Mouse (Mus musculus) heart, embryonic 11.5 days (tissue): Measurements from ENCODE around the gene Adcy5. TPM values are rescaled to one million over a fixed set of nuclear protein-coding genes. Genes with fewer than 3 reads are reported as not detected.

Experiments
- ATAC-seq: fragments of 200-750 bp; cut with Nextera tagmentation; replicated peaks from 2 replicates; pipeline ENCODE4 v1.8.0; 2017; ENCODE audit warnings: moderate library complexity; ENCODE audit not compliant: insufficient number of reproducible peaks, low FRiP score, low TSS enrichment
- H3K27ac ChIP-seq: fragments of 300-500 bp; sonication (generic); 2 replicates; pipeline ENCODE4 v1.5.1; 2014; ENCODE audit warnings: mild to moderate bottlenecking, low read depth, low read length
- H3K27me3 ChIP-seq: fragments of 300-500 bp; sonication (generic); 2 replicates; pipeline ENCODE4 v1.6.1; 2014; ENCODE audit warnings: mild to moderate bottlenecking, low read length, mixed read lengths; ENCODE audit not compliant: control insufficient read depth, insufficient read depth
- H3K36me3 ChIP-seq: fragments of 300-500 bp; sonication (generic); 2 replicates; pipeline ENCODE4 v1.6.1; 2014; ENCODE audit warnings: mild to moderate bottlenecking, low read length, moderate library complexity, mixed read lengths; ENCODE audit not compliant: control insufficient read depth, insufficient read depth
- H3K4me1 ChIP-seq: fragments of 300-500 bp; sonication (generic); 2 replicates; pipeline ENCODE4 v1.6.1; 2014; ENCODE audit warnings: low read length; ENCODE audit not compliant: control insufficient read depth, insufficient read depth
- H3K4me2 ChIP-seq: fragments of 300-500 bp; sonication (generic); 2 replicates; pipeline ENCODE4 v1.6.1; 2014; ENCODE audit warnings: mild to moderate bottlenecking, moderate library complexity
- H3K4me3 ChIP-seq: fragments of 300-500 bp; sonication (generic); 2 replicates; pipeline ENCODE4 v1.5.1; 2014; ENCODE audit warnings: low read depth, low read length
- H3K9ac ChIP-seq: fragments of 300-500 bp; sonication (generic); 2 replicates; pipeline ENCODE4 v1.6.1; 2014; ENCODE audit warnings: mild to moderate bottlenecking, low read depth, low read length, moderate library complexity
- H3K9me3 ChIP-seq: fragments of 300-500 bp; sonication (generic); replicated peaks from 2 replicates; pipeline ENCODE4 v1.6.1; 2016; ENCODE audit warnings: low read length; ENCODE audit not compliant: control insufficient read depth
- WGBS: fragments of 180-500 bp; shearing (Covaris S2); extraction: QIAGEN DNeasy Blood & Tissue Kit; methylation state at CpG from one replicate; pipeline ENCODE4 v1.1.7; 2014; ENCODE audit not compliant: insufficient replicate concordance; 5-methylcytosine and 5-hydroxymethylcytosine counted together
- polyA plus RNA-seq: library from polyadenylated mRNA; unstranded; fragments of >200 nt; fragmentation: Nextera tagmentation; extraction: Ambion mirVana; gene quantifications from 2 replicates; pipeline ENCODE4 v1.2.1, GENCODE M21; 2014

Adcy5 gene
- polyA plus RNA-seq, 1 experiment from 2014 or later, result 5.6 TPM

- WGBS, result 65% methylated on average over 5 of the region's 5 CpGs
- no peak for ATAC-seq
- H3K4me3 ChIP-seq, result no peak overlapping the region
- H3K9me3 ChIP-seq, result no peaks in the 10 kb centered on the region
- H3K4me1 ChIP-seq, result peaks cover 39% of the 10 kb centered on the region
- no peak overlapping the region for H3K4me2 ChIP-seq
- H3K9ac ChIP-seq, result no peak overlapping the region
- H3K36me3 ChIP-seq, result no peaks in the 10 kb centered on the region
- no peaks in the 10 kb centered on the region for H3K27me3 ChIP-seq
- no peak overlapping the region for H3K27ac ChIP-seq
Measured at GRCm38 (mm10) chr16:35205681-35206080, 51.0 kb downstream of the Adcy5 start.

GRCm38 (mm10) chr16:35206426-35206825 is 51.7 kb downstream of the Adcy5 start:
- Histone ChIP-seq H3K9me3 (no peaks in the 10 kb centered on the region), H3K27me3 (no peaks in the 10 kb centered on the region), H3K36me3 (no peaks in the 10 kb centered on the region), H3K4me3 (no peak overlapping the region), H3K4me2 (no peak overlapping the region), H3K4me1 (peaks cover 39% of the 10 kb centered on the region), H3K27ac (no peak overlapping the region), H3K9ac (no peak overlapping the region)
- whole genome bisulfite sequencing, result 69% methylated on average over 6 of the region's 6 CpGs
- no peak for ATAC-seq

GRCm38 (mm10) chr16:35208796-35209195 is 54.1 kb downstream of the Adcy5 start:
- ATAC-seq, result no peak
- peaks cover 46% of the 10 kb centered on the region for H3K4me1 ChIP-seq
- H3K4me3 ChIP-seq, result no peak overlapping the region
- no peaks in the 10 kb centered on the region for H3K27me3 ChIP-seq
- 73% methylated on average over 3 of the region's 3 CpGs for WGBS
- H3K27ac ChIP-seq, result no peak overlapping the region
- H3K9ac ChIP-seq, result no peak overlapping the region
- H3K4me2 ChIP-seq, result no peak overlapping the region
- H3K36me3 ChIP-seq, result no peaks in the 10 kb centered on the region
- no peaks in the 10 kb centered on the region for H3K9me3 ChIP-seq

- no peak overlapping the region for H3K4me3 ChIP-seq
- ATAC-seq, result no peak
- H3K4me2 ChIP-seq, result no peak overlapping the region
- WGBS, result 87% methylated on average over 5 of the region's 5 CpGs
- peaks cover 53% of the 10 kb centered on the region for H3K4me1 ChIP-seq
- no peaks in the 10 kb centered on the region for H3K36me3 ChIP-seq
- H3K9ac ChIP-seq, result no peak overlapping the region
- H3K27me3 ChIP-seq, result no peaks in the 10 kb centered on the region
- H3K9me3 ChIP-seq, result no peaks in the 10 kb centered on the region
- H3K27ac ChIP-seq, result no peak overlapping the region
Measured at GRCm38 (mm10) chr16:35209753-35210152, 55.1 kb downstream of the Adcy5 start.

- Histone ChIP-seq H3K4me1 (peaks cover 54% of the 10 kb centered on the region), H3K27me3 (no peaks in the 10 kb centered on the region), H3K4me2 (no peak overlapping the region; the same call in 1 of the 2 replicates), H3K4me3 (no peak overlapping the region), H3K27ac (peak overlapping the region; percentile 96), H3K9me3 (no peaks in the 10 kb centered on the region), H3K9ac (no peak overlapping the region), H3K36me3 (no peaks in the 10 kb centered on the region)
- 29% methylated on average over 7 of the region's 7 CpGs for WGBS
- no peak; the same call in 1 of the 2 replicates for ATAC-seq
Measured at GRCm38 (mm10) chr16:35215047-35215446, 60.4 kb downstream of the Adcy5 start.

- ATAC-seq, result 0 out of 2 replicates have a peak, but pooled peaks have one; percentile 40
- peak overlapping the region; percentile 23 for H3K4me2 ChIP-seq
- no peaks in the 10 kb centered on the region for H3K27me3 ChIP-seq
- H3K4me3 ChIP-seq, result no peak overlapping the region
- peaks cover 52% of the 10 kb centered on the region for H3K4me1 ChIP-seq
- H3K9ac ChIP-seq, result peak overlapping the region; percentile 68
- H3K36me3 ChIP-seq, result no peaks in the 10 kb centered on the region
- H3K27ac ChIP-seq, result peak overlapping the region; percentile 96
- 26% methylated on average over 5 of the region's 5 CpGs for WGBS
- H3K9me3 ChIP-seq, result no peaks in the 10 kb centered on the region
Measured at GRCm38 (mm10) chr16:35215498-35215897, 60.8 kb downstream of the Adcy5 start.

- H3K4me1 ChIP-seq, result peaks cover 55% of the 10 kb centered on the region
- H3K9ac ChIP-seq, result peak overlapping the region; percentile 47
- H3K4me2 ChIP-seq, result no peak overlapping the region
- 46% methylated on average over 6 of the region's 6 CpGs for WGBS
- no peaks in the 10 kb centered on the region for H3K9me3 ChIP-seq
- H3K27me3 ChIP-seq, result no peaks in the 10 kb centered on the region
- no peak overlapping the region for H3K4me3 ChIP-seq
- H3K27ac ChIP-seq, result peak overlapping the region; percentile 96
- no peaks in the 10 kb centered on the region for H3K36me3 ChIP-seq
- no peak for ATAC-seq
Measured at GRCm38 (mm10) chr16:35216826-35217491, 62.3 kb downstream of the Adcy5 start.

- no peak overlapping the region for H3K9ac ChIP-seq
- no peak overlapping the region for H3K27ac ChIP-seq
Measured at GRCm38 (mm10) chr16:35220412-35220811, 65.7 kb downstream of the Adcy5 start.

GRCm38 (mm10) chr16:35221581-35221980 is 66.9 kb downstream of the Adcy5 start:
- Histone ChIP-seq H3K4me1 (peaks cover 71% of the 10 kb centered on the region), H3K9me3 (no peaks in the 10 kb centered on the region), H3K27me3 (no peaks in the 10 kb centered on the region), H3K4me3 (no peak overlapping the region), H3K27ac (peak overlapping the region; percentile 59), H3K36me3 (no peaks in the 10 kb centered on the region), H3K9ac (no peak overlapping the region), H3K4me2 (no peak overlapping the region)
- WGBS, result 43% methylated on average over 4 of the region's 4 CpGs
- no peak for ATAC-seq

More at GRCm38 (mm10) chr16:35220412-35220811, 65.7 kb downstream of the Adcy5 start:
- 72% methylated on average over 5 of the region's 5 CpGs for WGBS
- Histone ChIP-seq H3K9me3 (no peaks in the 10 kb centered on the region), H3K4me2 (no peak overlapping the region), H3K36me3 (no peaks in the 10 kb centered on the region), H3K4me1 (peaks cover 71% of the 10 kb centered on the region), H3K27me3 (no peaks in the 10 kb centered on the region), H3K4me3 (no peak overlapping the region)
- ATAC-seq, result no peak
